8 mouse cellular contexts compared by ENCODE assay signal in genomic region chr8:95138341-95139050, GRCm38 (mm10). TPM values are rescaled to one million over a fixed set of nuclear protein-coding genes. Genes with fewer than 3 reads are reported as not detected.
A peak's percentile ranks its signal among the peaks of the same experiment; 100 is the strongest.
DNase-seq lines count a peak whose midpoint lies in the region; ATAC-seq and TF ChIP-seq lines count a peak whose summit lies in the region.

No protein-coding gene starts in this region.

- no peaks in the 10 kb centered on the region for H3K36me3 ChIP-seq in ES-Bruce4 (ENCODE audit: control insufficient read depth, insufficient read depth, low read length, poor library complexity, severe bottlenecking)
- H3K36me3 ChIP-seq in forebrain, embryonic 16.5 days (ENCODE audit: control insufficient read depth, insufficient read depth) = no peaks in the 10 kb centered on the region
- H3K36me3 ChIP-seq in limb, embryonic 11.5 days (ENCODE audit: control insufficient read depth, insufficient read depth, low read length) = no peaks in the 10 kb centered on the region
- H3K36me3 ChIP-seq in stomach, embryonic 16.5 days (ENCODE audit: control insufficient read depth, insufficient read depth, low read length) = no peaks in the 10 kb centered on the region

- ATAC-seq in forebrain, embryonic 16.5 days = peak; percentile 10; the same call in 1 of the 2 replicates
- no peak for ATAC-seq in limb, embryonic 11.5 days (ENCODE audit: insufficient number of reproducible peaks, low FRiP score, low TSS enrichment, low read depth)
- ATAC-seq in stomach, embryonic 16.5 days (ENCODE audit: insufficient read depth, low FRiP score) = no peak

- 14% methylated on average over 6 of the region's 6 CpGs for WGBS in forebrain, embryonic 16.5 days
- 30% methylated on average over 6 of the region's 6 CpGs for WGBS in limb, embryonic 11.5 days
- WGBS in stomach, embryonic 16.5 days = 22% methylated on average over 6 of the region's 6 CpGs

- peak overlapping the region; percentile 51; the same call in 1 of the 2 replicates for H3K27ac ChIP-seq in ES-Bruce4 (ENCODE audit: insufficient read depth, low read length)
- no peak overlapping the region for H3K27ac ChIP-seq in forebrain, embryonic 16.5 days (ENCODE audit: low read length)
- no peak overlapping the region for H3K27ac ChIP-seq in limb, embryonic 11.5 days (replicated peaks; ENCODE audit: low read depth, low read length)
- H3K27ac ChIP-seq in stomach, embryonic 16.5 days (ENCODE audit: low read length) = peak overlapping the region; percentile 9; the same call in 1 of the 2 replicates

- H3K9ac ChIP-seq in ES-Bruce4 (ENCODE audit: low read depth, poor library complexity, severe bottlenecking) = peak overlapping the region; percentile 53
- H3K9ac ChIP-seq in forebrain, embryonic 16.5 days (replicated peaks; ENCODE audit: low read depth, low read length) = peak overlapping the region; percentile 41; the same call in 1 of the 2 replicates
- H3K9ac ChIP-seq in limb, embryonic 11.5 days (ENCODE audit: low read length) = no peak overlapping the region
- peak overlapping the region; percentile 47; the same call in 1 of the 2 replicates for H3K9ac ChIP-seq in stomach, embryonic 16.5 days (ENCODE audit: low read length)

- peak; percentile 18 for DNase-seq in embryo, embryonic 10.5 days (ENCODE audit: low spot score)
- no peak for DNase-seq in embryo, embryonic 10 days (ENCODE audit: low spot score)
- DNase-seq in limb, embryonic 11.5 days (ENCODE audit: low spot score) = no peak
- DNase-seq in frontal cortex, postnatal 14 days (ENCODE audit: low spot score in 2 of 2) = no peak
- no peak for DNase-seq in natural killer cell, adult 2 months (ENCODE audit: low spot score in 2 of 2)

- H3K4me2 ChIP-seq in forebrain, embryonic 16.5 days (ENCODE audit: low read length) = peak overlapping the region; percentile 47
- peak overlapping the region; percentile 56; the same call in 1 of the 2 replicates for H3K4me2 ChIP-seq in limb, embryonic 11.5 days (ENCODE audit: low read depth, severe bottlenecking)
- H3K4me2 ChIP-seq in stomach, embryonic 16.5 days (ENCODE audit: low read depth, low read length) = peak overlapping the region; percentile 66

- no peak for TF ChIP-seq POLR2A in ES-Bruce4 (IDR thresholded peaks at IDR 0.05; ENCODE audit: insufficient read depth, low read length)

- no peaks in the 10 kb centered on the region for H3K9me3 ChIP-seq in ES-Bruce4 (replicated peaks; ENCODE audit: control insufficient read depth, insufficient read depth, low read length, poor library complexity, severe bottlenecking)
- no peaks in the 10 kb centered on the region for H3K9me3 ChIP-seq in forebrain, embryonic 16.5 days (ENCODE audit: control insufficient read depth, low read length)
- no peaks in the 10 kb centered on the region for H3K9me3 ChIP-seq in limb, embryonic 11.5 days (ENCODE audit: control insufficient read depth, low read length)
- no peaks in the 10 kb centered on the region for H3K9me3 ChIP-seq in stomach, embryonic 16.5 days (replicated peaks; ENCODE audit: control insufficient read depth, low read length)

- H3K4me3 ChIP-seq in ES-Bruce4 (ENCODE audit: low read depth, low read length) = peak overlapping the region; percentile 26; the same call in 1 of the 2 replicates
- no peak overlapping the region; the same call in 1 of the 2 replicates for H3K4me3 ChIP-seq in forebrain, embryonic 16.5 days (replicated peaks; ENCODE audit: low read length)
- H3K4me3 ChIP-seq in limb, embryonic 11.5 days (ENCODE audit: low read depth, low read length) = no peak overlapping the region
- H3K4me3 ChIP-seq in stomach, embryonic 16.5 days (replicated peaks; ENCODE audit: low read length) = peak overlapping the region; percentile 39

- TF ChIP-seq EP300 in ES-Bruce4 (IDR thresholded peaks at IDR 0.05; ENCODE audit: insufficient read depth, low read depth, low read length) = no peak

- H3K27me3 ChIP-seq in ES-Bruce4 (ENCODE audit: control insufficient read depth, insufficient read depth, low read length, poor library complexity, severe bottlenecking) = no peaks in the 10 kb centered on the region
- peaks cover 13% of the 10 kb centered on the region for H3K27me3 ChIP-seq in forebrain, embryonic 16.5 days (replicated peaks; ENCODE audit: control insufficient read depth, insufficient read depth, low read length)
- peaks cover 13% of the 10 kb centered on the region for H3K27me3 ChIP-seq in limb, embryonic 11.5 days (ENCODE audit: control insufficient read depth, insufficient read depth, low read length)
- no peaks in the 10 kb centered on the region for H3K27me3 ChIP-seq in stomach, embryonic 16.5 days (ENCODE audit: control insufficient read depth, insufficient read depth, low read length)

- TF ChIP-seq CTCF in ES-Bruce4 (IDR thresholded peaks at IDR 0.05; ENCODE audit: low read depth, low read length) = no peak

- peaks cover 7% of the 10 kb centered on the region for H3K4me1 ChIP-seq in ES-Bruce4 (ENCODE audit: control insufficient read depth, insufficient read depth, low read length)
- H3K4me1 ChIP-seq in forebrain, embryonic 16.5 days (replicated peaks; ENCODE audit: control insufficient read depth, insufficient read depth, low read length) = peaks cover 35% of the 10 kb centered on the region
- H3K4me1 ChIP-seq in limb, embryonic 11.5 days (ENCODE audit: control insufficient read depth, insufficient read depth, low read length) = peaks cover 17% of the 10 kb centered on the region
- peaks cover 64% of the 10 kb centered on the region for H3K4me1 ChIP-seq in stomach, embryonic 16.5 days (ENCODE audit: control insufficient read depth, insufficient read depth, low read length)

RNA-seq across cellular contexts. Expression of gene Katnb1, which starts 57.5 kb away (rescaled TPM):
- 15.9 and 16.1 TPM in 2 replicates for polyA plus RNA-seq in ES-Bruce4 (2011; ENCODE audit: insufficient read depth, insufficient read length, low read depth, missing spikeins)
- polyA plus RNA-seq in forebrain, embryonic 16.5 days (2015; fragmentation: Nextera tagmentation; extraction: Ambion mirVana) = 47.3 and 49.9 TPM in 2 replicates
- 23.6 and 31.7 TPM in 2 replicates for polyA plus RNA-seq in limb, embryonic 11.5 days (2014; fragmentation: Nextera tagmentation; extraction: Ambion mirVana)
- polyA plus RNA-seq in stomach, embryonic 16.5 days (2015; fragmentation: Nextera tagmentation; extraction: Ambion mirVana) = 21.2 TPM in 2 replicates

Comparison
In these comparisons a context has a peak if more than half of its experiments do, and no peak if none do; other contexts are left out.
1. H3K27ac ChIP-seq: peak in ES-Bruce4 (single experiment) and stomach, embryonic 16.5 days (single experiment); none in forebrain, embryonic 16.5 days (single experiment) and limb, embryonic 11.5 days (single experiment).
2. H3K4me3 ChIP-seq: peak in ES-Bruce4 (single experiment) and stomach, embryonic 16.5 days (single experiment); none in forebrain, embryonic 16.5 days (single experiment) and limb, embryonic 11.5 days (single experiment).
3. Peak in every context shown above with its lines, with median percentiles within 50 percentile points of each other: H3K4me2 ChIP-seq.